Mouse (Mus musculus) hindbrain, embryonic 14.5 days (tissue): ENCODE measurements around the gene Bahcc1. TPM values are rescaled to one million over a fixed set of nuclear protein-coding genes. Genes with fewer than 3 reads are reported as not detected.
A peak's percentile ranks its signal among the peaks of the same experiment; 100 is the strongest.

Experiments used
- ATAC-seq: fragments of 200-750 bp; cut with Nextera tagmentation; 2 replicates; pipeline ENCODE4 v1.8.0; 2017; ENCODE audit warnings: moderate number of reproducible peaks, mild to moderate bottlenecking, moderate TSS enrichment, moderate library complexity; ENCODE audit not compliant: low FRiP score
- DNase-seq: peaks from one replicate; pipeline ENCODE4 v3.0.0-alpha.2; 2015; ENCODE audit warnings: low spot score
- H3K27ac ChIP-seq: fragments of 300-500 bp; sonication (generic); 2 replicates; pipeline ENCODE4 v1.5.1; 2014; ENCODE audit warnings: mild to moderate bottlenecking, moderate library complexity
- H3K27me3 ChIP-seq: fragments of 300-500 bp; sonication (generic); 2 replicates; pipeline ENCODE4 v1.6.1; 2014; ENCODE audit warnings: mild to moderate bottlenecking, low read length, mixed read lengths; ENCODE audit not compliant: control insufficient read depth, insufficient read depth
- H3K36me3 ChIP-seq: fragments of 300-500 bp; sonication (generic); replicated peaks from 2 replicates; pipeline ENCODE4 v1.6.1; 2014; ENCODE audit not compliant: control insufficient read depth, insufficient read depth
- H3K4me1 ChIP-seq: fragments of 300-500 bp; sonication (generic); replicated peaks from 2 replicates; pipeline ENCODE4 v1.6.1; 2014; ENCODE audit warnings: antibody characterized with exemption, low read length, mixed read lengths; ENCODE audit not compliant: control insufficient read depth, insufficient read depth
- H3K4me2 ChIP-seq: fragments of 300-500 bp; sonication (generic); replicated peaks from 2 replicates; pipeline ENCODE4 v1.6.1; 2014; ENCODE audit warnings: mild to moderate bottlenecking, moderate library complexity
- H3K4me3 ChIP-seq: fragments of 300-500 bp; sonication (generic); replicated peaks from 2 replicates; pipeline ENCODE4 v1.5.1; 2014; ENCODE audit warnings: mild to moderate bottlenecking, low read length
- H3K9ac ChIP-seq: fragments of 300-500 bp; sonication (generic); 2 replicates; pipeline ENCODE4 v1.6.1; 2014
- H3K9me3 ChIP-seq: fragments of 300-500 bp; sonication (generic); 2 replicates; pipeline ENCODE4 v1.6.1; 2016; ENCODE audit warnings: low read length; ENCODE audit not compliant: control insufficient read depth
- WGBS: fragments of 180-500 bp; shearing (Covaris S2); extraction: QIAGEN DNeasy Blood & Tissue Kit; methylation state at CpG from one replicate; pipeline ENCODE4 v1.1.7; 2014; 5-methylcytosine and 5-hydroxymethylcytosine counted together
- polyA plus RNA-seq: library from polyadenylated mRNA; unstranded; fragments of >200 nt; fragmentation: Nextera tagmentation; extraction: Ambion mirVana; gene quantifications from 2 replicates; pipeline ENCODE4 v1.2.1, GENCODE M21; 2014

Bahcc1 gene
- polyA plus RNA-seq, 1 experiment from 2014 or later = 16.3 TPM

DNA sequence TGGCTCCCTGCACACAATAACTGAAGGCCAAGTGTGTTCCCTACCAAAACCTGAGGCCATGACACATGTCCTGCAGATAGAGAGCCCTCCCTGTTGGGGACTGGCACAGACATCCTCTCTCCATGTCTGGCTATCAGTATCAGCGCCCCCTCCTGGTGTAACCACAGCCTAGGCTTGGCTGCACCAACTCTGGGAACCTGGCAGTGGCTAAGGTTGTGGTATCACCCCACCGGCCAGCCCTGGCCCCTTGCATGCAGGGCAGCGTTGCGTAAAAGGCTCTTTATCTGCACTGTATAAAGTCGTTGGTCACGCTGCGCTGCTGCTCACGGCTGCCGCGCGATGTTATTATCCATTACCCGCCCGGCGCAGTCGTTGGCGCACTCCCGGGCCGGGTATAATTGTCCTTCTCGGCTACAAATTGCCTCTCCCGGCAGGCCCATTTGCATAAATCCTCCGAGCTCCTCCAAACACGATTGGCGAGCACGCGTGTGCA lies 47.6 kb downstream of the Bahcc1 start:
- 15% methylated on average over 25 of the region's 25 CpGs for WGBS
- peak; percentile 85 for ATAC-seq
- Histone ChIP-seq H3K27ac (peak overlapping the region; percentile 80), H3K9me3 (no peaks in the 10 kb centered on the region), H3K27me3 (no peaks in the 10 kb centered on the region), H3K36me3 (peaks cover 91% of the 10 kb centered on the region), H3K4me3 (no peak overlapping the region), H3K9ac (peak overlapping the region; percentile 39; the same call in 1 of the 2 replicates), H3K4me2 (peak overlapping the region; percentile 1; the same call in 1 of the 2 replicates), H3K4me1 (peaks cover 28% of the 10 kb centered on the region)
- peak; percentile 81 for DNase-seq

DNA sequence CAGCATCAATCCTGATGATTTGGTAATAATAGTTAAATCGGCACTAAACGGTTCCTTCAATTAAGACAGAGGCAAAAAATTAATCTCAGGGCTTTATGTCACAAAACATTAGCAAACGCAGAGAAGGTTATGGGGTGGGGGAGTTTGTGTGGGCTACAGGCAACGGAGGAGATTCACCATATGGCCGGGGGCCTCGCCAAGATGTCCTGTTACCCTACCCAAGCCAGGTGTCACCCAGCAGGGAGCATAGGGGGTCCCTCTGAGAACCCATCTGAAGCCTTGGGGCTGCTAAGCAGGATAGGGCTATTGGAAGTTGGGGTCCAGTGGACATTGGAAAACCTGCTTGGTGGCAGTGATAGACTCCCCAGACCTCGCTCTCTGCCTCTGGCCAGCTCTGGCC lies 48.0 kb downstream of the Bahcc1 start:
- DNase-seq = no peak
- no peak overlapping the region for H3K4me3 ChIP-seq
- H3K27ac ChIP-seq = peak overlapping the region; percentile 80
- 32% methylated on average over 7 of the region's 7 CpGs for WGBS
- H3K9me3 ChIP-seq = no peaks in the 10 kb centered on the region
- peaks cover 28% of the 10 kb centered on the region for H3K4me1 ChIP-seq
- no peaks in the 10 kb centered on the region for H3K27me3 ChIP-seq
- H3K4me2 ChIP-seq = 0 out of 2 replicates have a peak overlapping the region, but pooled peaks have one; percentile 1
- peaks cover 90% of the 10 kb centered on the region for H3K36me3 ChIP-seq
- ATAC-seq = peak; percentile 9
- H3K9ac ChIP-seq = no peak overlapping the region

DNA sequence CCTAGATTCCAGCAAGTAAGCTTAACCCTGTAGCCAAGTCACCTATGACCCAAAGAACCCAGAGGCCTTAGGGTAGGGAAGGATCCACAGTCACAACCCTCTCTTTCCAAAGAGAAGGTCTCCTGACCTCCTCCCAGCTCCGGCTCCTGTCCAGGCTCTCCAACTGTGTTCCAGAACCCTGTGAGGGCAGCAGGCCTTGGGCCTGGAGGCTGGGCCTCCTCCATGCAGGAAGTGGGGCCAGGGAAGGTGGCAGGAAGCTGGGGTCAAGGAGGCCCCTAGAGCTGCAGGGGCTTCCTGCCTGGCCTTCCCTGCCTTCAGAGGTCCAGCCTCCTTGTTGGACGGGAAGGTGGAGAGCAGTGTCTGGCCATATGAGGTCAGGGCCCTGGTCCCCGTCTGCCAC lies 48.5 kb downstream of the Bahcc1 start:
- Histone ChIP-seq H3K27me3 (no peaks in the 10 kb centered on the region), H3K36me3 (peaks cover 90% of the 10 kb centered on the region), H3K4me3 (no peak overlapping the region), H3K9me3 (no peaks in the 10 kb centered on the region), H3K4me1 (peaks cover 28% of the 10 kb centered on the region), H3K9ac (no peak overlapping the region), H3K27ac (peak overlapping the region; percentile 80), H3K4me2 (no peak overlapping the region)
- ATAC-seq (no peak), DNase-seq (no peak)
- 84% methylated on average over 3 of the region's 3 CpGs for WGBS

DNA sequence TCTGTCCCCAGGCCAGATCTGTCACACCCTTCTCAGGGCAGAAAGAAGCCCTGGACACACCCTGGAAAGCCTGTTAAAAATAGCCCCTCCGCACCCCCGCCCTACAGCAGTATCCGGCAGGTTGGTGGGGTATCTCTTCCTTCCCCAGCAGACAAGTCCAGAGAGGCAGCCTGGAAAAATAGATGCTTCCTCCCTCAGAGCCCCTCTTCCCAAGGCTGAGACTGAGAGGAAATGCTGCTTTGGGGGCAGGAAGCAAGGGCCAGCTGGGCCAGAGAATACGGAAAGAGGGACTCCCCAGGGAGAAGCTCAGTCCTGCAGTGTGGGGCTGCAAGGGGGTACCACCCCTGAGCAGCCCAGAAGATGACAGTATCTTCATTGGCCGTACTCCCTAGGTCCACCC lies 50.8 kb downstream of the Bahcc1 start:
- peaks cover 28% of the 10 kb centered on the region for H3K4me1 ChIP-seq
- H3K27ac ChIP-seq = no peak overlapping the region
- no peak for DNase-seq
- WGBS = 79% methylated on average over 5 of the region's 5 CpGs
- peaks cover 90% of the 10 kb centered on the region for H3K36me3 ChIP-seq
- no peak for ATAC-seq
- no peak overlapping the region for H3K9ac ChIP-seq
- no peak overlapping the region for H3K4me2 ChIP-seq
- H3K9me3 ChIP-seq = no peaks in the 10 kb centered on the region
- H3K27me3 ChIP-seq = no peaks in the 10 kb centered on the region
- H3K4me3 ChIP-seq = no peak overlapping the region

DNA sequence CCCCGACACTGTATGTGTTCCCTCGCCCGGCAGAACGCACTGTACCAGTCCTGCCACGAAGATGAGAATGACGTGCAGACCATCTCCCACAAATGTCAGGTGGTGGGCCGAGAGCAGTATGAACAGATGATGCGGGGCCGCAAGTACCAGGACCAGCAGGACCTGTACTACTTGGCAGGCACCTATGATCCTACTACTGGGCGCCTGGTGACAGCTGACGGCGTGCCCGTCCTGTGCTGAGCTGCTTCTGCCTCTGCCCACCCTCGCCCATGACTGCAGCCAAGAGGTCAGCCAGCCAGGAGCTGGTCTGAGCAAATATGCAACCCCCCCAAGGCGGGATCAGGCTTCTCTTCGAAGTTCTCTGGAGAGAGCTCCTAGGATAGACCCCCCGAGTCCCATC lies 56.9 kb downstream of the Bahcc1 start:
- DNase-seq = no peak
- H3K27ac ChIP-seq = no peak overlapping the region
- no peaks in the 10 kb centered on the region for H3K9me3 ChIP-seq
- no peak for ATAC-seq
- H3K4me2 ChIP-seq = no peak overlapping the region
- H3K9ac ChIP-seq = no peak overlapping the region
- H3K4me1 ChIP-seq = peaks cover 15% of the 10 kb centered on the region; the same call in 1 of the 2 replicates
- no peak overlapping the region for H3K4me3 ChIP-seq
- H3K27me3 ChIP-seq = no peaks in the 10 kb centered on the region
- peaks cover 64% of the 10 kb centered on the region for H3K36me3 ChIP-seq
- WGBS = 95% methylated on average over 17 of the region's 17 CpGs

DNA sequence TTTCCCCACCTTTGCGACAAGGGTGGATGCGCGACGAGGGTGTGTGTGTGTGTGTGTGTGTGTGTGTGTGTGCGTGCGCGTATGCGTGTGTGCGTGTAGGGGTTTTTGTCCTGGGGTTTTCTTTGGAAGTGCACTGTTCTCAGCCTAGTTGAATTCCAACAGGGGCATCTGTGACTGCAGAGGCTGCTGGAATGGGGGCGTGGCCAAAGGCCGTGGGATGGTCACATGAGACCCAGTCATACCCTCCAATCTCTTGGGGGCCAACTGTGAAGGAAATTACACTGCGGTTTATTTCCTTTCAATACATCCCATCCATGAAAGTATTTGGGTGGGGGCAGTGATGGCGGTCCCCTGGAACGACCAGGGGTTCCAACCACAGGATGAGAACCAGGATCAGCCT lies 57.5 kb downstream of the Bahcc1 start:
- no peak overlapping the region for H3K27ac ChIP-seq
- no peak overlapping the region for H3K4me3 ChIP-seq
- H3K4me1 ChIP-seq = peaks cover 21% of the 10 kb centered on the region; the same call in 1 of the 2 replicates
- H3K9me3 ChIP-seq = no peaks in the 10 kb centered on the region
- H3K36me3 ChIP-seq = peaks cover 58% of the 10 kb centered on the region
- ATAC-seq = no peak
- 94% methylated on average over 14 of the region's 14 CpGs for WGBS
- H3K27me3 ChIP-seq = no peaks in the 10 kb centered on the region
- no peak overlapping the region for H3K4me2 ChIP-seq
- H3K9ac ChIP-seq = no peak overlapping the region
- no peak for DNase-seq

DNA sequence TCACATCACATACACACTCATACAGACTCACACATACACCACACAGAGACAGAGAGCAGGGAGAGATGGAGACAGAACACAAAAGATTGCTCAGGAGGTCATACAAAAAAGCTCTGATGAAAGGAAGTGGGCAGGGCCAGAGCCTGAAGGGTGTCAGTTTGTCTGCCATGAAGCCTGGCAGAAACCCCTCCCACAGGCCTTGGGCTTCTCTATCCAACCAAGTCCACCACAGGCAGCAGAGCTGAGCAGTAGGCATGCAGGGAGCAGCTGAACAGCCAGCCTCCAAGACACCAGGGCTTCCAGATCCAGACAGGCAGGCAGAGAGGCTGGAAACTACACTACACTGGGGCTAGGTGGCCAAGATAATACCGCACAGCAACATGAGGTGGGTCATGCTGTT lies 61.0 kb downstream of the Bahcc1 start:
- ATAC-seq = no peak
- DNase-seq = no peak
- peaks cover 23% of the 10 kb centered on the region; the same call in 1 of the 2 replicates for H3K4me1 ChIP-seq
- 55% methylated on average over 1 of the region's 1 CpGs for WGBS
- H3K4me2 ChIP-seq = no peak overlapping the region
- no peak overlapping the region for H3K4me3 ChIP-seq
- peaks cover 25% of the 10 kb centered on the region for H3K36me3 ChIP-seq
- H3K27me3 ChIP-seq = no peaks in the 10 kb centered on the region
- H3K9ac ChIP-seq = no peak overlapping the region
- H3K27ac ChIP-seq = 0 out of 2 replicates have a peak overlapping the region, but pooled peaks have one; percentile 3
- no peaks in the 10 kb centered on the region for H3K9me3 ChIP-seq

DNA sequence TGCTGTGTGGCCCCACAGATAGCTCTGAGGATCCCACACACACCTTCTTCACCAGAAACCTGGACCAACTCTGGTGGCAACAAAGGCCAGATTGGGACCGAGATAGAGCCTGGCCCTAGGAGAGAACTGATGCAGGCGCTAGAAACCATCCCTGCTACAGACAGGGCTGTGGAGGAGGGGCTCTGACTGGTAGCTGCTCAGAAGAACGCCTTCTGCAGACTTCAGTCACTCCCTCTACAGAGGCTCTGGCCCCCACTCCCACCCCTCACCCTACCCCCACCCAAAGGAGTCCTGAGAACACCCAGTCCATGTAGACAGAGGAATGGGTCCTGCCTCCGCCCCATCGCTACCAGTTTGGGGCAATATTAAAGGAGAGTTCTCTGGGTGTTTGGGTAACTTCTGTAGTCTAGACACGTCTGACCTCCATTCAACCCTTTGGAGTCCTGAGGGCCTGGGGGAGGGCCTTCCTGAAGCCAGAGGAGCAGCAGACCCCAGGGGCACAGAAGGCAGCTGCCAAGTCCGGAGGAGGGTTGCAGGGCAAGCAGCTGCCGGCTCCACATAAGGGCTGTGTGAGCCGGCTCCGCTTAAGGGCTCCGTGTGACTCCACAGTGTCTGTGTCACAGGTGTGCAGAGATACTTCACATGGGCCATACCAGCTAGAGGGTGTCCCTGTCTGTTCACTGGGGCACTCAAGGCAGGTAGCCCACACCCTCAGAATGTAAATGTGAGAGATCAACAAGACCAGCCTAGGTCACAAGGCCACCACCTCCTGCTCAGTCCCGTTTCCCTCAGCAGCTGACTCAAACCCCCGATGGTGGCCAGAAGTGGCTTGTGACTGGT lies 63.8 kb downstream of the Bahcc1 start:
- peaks cover 23% of the 10 kb centered on the region; the same call in 1 of the 2 replicates for H3K4me1 ChIP-seq
- no peaks in the 10 kb centered on the region for H3K9me3 ChIP-seq
- no peaks in the 10 kb centered on the region; the same call in 1 of the 2 replicates for H3K36me3 ChIP-seq
- 29% methylated on average over 13 of the region's 13 CpGs for WGBS
- H3K9ac ChIP-seq = no peak overlapping the region
- H3K27ac ChIP-seq = no peak overlapping the region
- ATAC-seq = peak; percentile 34; the same call in 1 of the 2 replicates
- H3K27me3 ChIP-seq = no peaks in the 10 kb centered on the region
- no peak overlapping the region for H3K4me2 ChIP-seq
- H3K4me3 ChIP-seq = no peak overlapping the region
- DNase-seq = no peak

DNA sequence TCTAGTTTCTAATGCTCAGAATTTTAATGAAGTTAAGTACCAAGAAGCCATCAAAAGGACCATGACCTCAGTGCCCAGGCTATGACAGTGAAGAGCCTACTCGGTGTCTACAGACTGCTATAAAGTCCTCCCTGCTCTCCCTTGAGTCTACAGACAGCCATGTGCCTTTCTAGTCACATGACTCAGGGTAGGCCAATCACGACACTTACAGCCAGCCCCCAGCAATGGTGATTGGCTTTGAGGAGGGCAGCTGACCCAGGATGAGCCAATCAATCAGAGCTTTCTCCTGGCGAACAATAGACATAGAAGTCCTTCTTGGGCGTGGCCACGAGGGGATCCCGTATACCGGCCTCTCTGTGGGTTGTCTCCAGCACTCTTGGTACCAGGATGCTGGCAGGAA lies 65.0 kb downstream of the Bahcc1 start:
- Histone ChIP-seq H3K27ac (no peak overlapping the region), H3K27me3 (no peaks in the 10 kb centered on the region), H3K9ac (no peak overlapping the region), H3K9me3 (no peaks in the 10 kb centered on the region), H3K4me2 (no peak overlapping the region), H3K4me3 (no peak overlapping the region), H3K36me3 (no peaks in the 10 kb centered on the region; the same call in 1 of the 2 replicates), H3K4me1 (peaks cover 23% of the 10 kb centered on the region; the same call in 1 of the 2 replicates)
- ATAC-seq = no peak
- 72% methylated on average over 7 of the region's 7 CpGs for WGBS
- DNase-seq = no peak
